Mouse (Mus musculus) left cerebral cortex, postnatal 4 days (tissue): ENCODE data around the gene Lipc. TPM values are rescaled to one million over a fixed set of nuclear protein-coding genes. Genes with fewer than 3 reads are reported as not detected.
A peak's percentile ranks its signal among the peaks of the same experiment; 100 is the strongest.

Source experiments
- DNase-seq: peaks from one replicate; pipeline ENCODE4 v3.0.0-alpha.2; 2022
- intact Hi-C: fragments of 180-260 bp; cut with DNase I; formaldehyde crosslinking; loops from one replicate; pipeline ENCODE4 v1.15.1; 2025
- total RNA-seq, 2 experiments: library from RNA; stranded (reverse); gene quantifications; 2 replicates each; pipeline ENCODE4 v1.2.3; 2021

Lipc gene
- total RNA-seq, 2 experiments from 2014 or later, result not detected

DNA sequence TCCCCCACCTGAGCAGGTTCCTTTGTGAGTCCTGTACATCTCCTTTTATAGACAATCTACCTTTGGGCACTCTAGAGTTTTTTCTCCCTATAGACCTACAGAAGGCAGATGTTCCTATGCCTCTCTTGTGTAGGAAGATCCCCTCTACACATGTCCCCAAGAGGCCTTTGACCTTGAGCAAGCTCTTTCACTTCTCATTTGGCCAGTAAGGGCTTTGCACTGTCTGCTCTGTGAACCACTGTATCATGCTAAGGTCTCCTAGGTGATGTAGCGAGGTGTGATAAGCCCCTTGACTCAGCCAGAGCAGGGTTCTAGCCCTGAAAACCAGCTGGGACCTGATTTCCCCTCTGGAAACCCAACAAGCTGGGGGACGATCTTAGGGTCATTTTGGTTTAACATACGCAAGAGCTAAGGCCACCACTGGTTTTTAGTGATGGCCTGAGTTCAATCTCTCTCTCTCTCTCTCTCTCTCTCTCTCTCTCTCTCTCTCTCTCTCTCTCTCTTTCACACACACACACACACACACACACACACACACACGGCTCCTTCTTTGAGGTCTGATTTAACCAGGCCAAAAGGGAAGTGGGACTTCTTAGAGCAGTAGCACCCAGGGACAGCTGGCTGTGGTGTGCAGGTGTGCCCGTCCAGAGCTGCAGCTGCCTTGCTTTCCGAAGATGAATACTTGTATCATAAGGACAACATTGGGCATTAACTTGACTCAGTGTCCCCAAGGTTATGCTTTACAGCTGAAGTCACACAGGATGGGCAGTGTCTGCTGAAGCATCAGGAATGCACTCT, 118.7 kb downstream of the Lipc start:
- DNase-seq, result no peak
- intact Hi-C loops, result no loop called here

DNA sequence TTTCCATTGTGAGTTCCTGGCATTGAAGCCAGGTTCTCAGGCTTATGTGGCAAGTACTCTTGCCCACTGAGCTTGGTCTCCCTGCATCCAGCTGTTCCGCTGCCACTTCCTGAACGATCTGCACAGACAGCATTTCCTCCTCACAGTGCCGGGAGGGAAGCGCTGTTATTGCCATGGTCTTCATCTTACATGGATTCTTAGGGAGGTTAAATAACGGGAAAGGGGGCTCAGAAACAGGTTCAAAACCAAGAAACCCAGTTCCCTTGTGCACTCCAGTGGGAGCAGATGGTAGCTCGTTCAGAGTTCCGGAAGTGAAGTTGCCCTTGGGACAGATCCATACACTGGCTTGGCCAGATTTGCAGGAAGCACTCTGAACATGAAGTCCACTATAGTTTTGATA, 119.8 kb downstream of the Lipc start:
- DNase-seq, result no peak
- intact Hi-C loops, result no loop called here

DNA sequence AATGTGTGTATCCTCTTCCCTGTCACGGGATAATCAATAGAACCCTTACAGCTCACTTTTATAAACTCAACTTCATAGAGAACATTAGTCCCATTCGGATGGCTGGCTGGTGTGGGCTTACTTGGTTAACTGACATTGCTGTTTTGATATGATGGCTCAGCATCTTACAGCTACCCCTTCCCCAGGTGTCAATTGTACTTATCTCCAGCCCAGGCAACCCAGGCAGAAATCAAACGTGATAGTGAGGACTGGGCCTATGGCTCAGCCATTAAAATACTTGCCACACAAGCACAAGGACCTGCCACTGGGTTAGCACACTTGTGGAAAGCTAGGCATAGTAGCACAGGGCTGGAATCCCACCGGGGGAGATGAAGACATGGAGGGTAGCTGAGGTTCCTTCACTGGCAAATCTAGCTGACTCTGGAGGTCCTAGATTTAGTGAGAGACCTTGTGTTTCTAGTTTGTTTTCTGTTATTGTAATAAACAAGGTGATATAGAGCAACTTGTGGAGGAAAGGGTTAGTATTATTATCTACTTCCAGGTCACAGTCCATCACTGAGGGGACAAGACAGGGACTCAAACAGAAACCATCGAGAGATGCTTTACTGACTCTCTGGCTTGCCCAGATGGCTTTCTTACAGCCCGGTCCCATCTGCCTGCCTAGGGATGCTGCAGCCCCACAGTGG, 121.0 kb downstream of the Lipc start:
- no peak for DNase-seq
- intact Hi-C loops, result no loop called here

DNA sequence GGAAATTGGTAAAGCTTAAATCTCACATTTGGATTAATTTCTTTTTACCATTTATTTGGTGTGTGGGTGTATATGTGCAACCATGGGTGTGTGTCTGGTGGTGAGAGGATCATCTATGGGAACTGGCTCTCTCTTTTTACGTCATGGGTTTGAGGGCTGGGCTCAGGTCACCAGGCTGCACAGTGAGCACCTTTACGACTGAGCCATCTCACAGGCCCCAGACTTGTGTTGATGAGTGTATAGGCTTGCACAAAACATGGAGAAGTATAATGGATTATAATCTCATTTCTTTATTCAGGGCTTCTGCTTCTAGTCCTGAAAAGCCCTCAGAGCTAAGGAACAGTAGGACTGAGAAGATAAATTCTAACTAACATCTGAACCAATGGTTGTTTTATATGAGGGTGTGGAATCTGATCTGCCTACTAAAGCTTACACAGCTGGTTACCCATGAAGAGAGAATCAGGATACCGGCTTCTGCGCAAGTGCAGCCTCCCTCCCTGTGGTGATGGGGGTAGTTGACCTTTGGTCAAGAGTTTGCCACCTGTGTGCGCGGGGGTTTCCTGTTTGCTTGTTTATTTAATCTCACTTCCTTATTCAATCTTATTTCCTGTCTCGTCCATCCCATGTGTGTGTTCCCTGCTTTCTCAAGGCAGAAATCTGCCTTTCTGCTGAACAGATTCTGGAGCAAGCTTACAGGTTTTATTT, 122.1 kb downstream of the Lipc start:
- DNase-seq, result no peak
- intact Hi-C loops, result no loop called here

DNA sequence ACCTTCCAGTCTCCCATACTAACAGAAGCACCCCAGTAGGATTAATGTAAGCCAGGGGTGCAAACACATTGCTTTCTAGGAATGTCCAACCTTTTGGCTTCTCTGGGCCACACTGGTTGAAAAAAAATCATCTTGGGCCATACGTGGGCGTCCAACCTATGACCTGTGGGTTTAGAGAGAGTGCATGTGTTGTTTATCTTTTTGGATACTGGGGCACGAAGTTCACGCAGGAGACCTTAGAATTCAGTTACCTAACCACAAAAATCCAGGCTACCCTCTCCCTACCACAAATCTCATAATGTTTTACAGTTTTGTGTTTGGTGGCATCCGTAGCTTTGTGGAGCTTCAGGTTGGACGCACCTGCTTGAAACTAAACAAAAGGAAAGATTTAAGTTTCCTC, 124.1 kb downstream of the Lipc start:
- intact Hi-C loops, result no loop called here
- no peak for DNase-seq

DNA sequence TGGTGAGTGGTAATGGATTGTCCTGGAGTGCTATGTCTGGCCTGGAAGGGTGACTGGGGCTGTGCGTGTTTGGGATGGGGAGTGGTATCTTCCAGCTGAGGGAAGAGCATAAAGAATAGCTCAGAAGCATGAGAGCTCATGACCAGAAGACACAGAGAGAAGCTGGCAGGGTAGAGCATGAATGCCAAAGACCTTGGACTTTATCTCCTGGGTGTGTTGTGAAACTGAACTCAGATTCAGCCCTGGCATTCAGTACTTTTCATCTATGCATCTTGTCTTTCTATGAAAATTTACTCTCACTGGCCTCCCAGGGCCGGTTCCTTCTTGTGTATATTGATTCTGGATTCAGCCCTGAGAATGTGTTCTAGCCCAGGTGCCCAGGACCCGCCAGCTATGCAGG, 127.9 kb downstream of the Lipc start:
- no peak for DNase-seq
- intact Hi-C loops, result no loop called here

DNA sequence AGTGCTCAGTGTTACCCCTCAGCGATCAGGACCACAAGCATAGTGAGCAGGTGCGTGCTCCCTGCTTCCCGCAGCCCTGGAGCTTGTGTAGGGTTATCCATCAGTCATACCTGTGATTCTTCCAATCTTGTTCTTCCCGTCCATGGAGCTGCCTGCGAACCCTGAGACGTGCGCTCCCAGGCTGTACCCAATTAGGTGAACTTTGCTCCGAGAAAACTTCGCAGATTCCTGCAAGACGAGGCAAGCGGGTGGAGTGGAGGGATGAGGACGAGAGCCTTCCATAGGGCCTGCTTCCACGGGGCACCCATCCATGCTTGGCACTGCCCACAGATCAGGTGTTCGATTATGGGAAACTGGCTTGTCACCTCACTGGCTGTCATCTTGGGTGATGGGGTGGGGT, 133.3 kb downstream of the Lipc start:
- intact Hi-C loops, result no loop called here
- DNase-seq, result no peak

DNA sequence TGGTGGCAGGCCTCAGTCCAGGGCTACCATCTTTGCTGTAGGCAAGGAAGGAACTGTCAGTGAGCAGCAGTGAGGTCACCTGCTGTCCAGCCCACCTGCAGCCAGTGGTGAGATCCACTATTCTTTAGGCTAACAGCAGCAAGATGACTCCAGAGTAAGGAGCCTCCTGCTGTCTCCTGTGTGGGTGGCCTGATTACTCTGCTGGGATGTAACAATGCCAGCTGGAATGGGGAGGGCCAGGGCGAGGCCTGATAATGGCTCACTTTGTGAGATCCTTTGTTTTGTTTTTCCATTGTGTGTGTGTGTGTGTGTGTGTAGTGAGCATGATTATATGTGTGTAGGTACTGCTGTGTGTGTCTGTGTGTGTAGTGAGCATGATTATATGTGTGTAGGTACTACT, 134.6 kb downstream of the Lipc start:
- intact Hi-C loops, result no loop called here
- DNase-seq, result no peak

DNA sequence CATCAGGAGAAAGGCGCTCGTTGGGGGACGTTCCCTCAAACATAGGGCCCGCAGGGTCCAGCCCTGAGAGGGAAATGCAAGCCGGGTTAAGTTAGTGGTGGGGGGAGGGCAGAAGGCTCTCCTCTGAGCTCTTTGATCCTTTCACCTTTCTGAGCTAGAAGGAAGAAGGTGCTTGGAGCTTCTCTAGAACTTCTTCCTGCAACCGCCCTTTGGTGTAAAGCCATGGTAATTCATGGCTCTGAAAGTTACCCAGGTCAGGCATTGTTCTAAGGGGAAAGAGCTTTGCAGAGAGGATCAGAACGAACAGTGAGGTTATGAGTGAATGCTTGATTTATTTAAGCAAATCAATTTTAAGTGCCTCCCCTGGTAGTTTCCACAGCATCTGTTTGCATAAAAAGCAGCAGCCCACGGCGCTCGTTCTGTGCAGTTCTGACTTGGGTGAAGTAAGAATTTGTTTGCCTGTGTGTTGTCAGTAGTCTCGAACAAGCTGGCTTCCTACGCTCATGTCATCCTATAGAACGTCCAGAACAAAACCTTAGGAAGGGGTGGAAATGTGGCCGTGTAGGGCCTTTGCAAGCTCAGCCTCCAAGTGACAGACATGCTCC, 135.2 kb downstream of the Lipc start:
- no peak for DNase-seq

DNA sequence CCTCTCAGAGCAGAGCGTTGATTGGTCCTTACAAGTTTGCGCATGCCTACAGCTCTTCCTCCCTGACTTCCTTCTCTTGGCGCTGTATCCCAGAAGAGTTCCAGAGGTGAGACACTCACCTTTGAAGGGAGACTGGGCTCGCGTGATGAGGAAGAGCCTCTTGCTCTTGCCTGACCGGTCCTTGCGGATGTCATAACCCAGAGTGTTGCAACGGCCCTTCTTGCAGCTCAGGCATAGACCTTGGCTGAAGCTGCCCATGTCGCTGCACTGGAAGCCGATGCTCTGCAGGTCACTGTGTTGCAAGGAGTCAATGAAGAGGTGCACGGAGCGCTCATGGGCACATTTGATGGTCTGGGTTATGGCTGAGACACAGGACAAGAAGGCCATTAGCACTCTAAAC, 139.5 kb downstream of the Lipc start:
- no peak for DNase-seq
- intact Hi-C loops, result no loop called here

More for the DNA sequence above, 135.2 kb downstream of the Lipc start:
- intact Hi-C loops, result no loop called here

DNA sequence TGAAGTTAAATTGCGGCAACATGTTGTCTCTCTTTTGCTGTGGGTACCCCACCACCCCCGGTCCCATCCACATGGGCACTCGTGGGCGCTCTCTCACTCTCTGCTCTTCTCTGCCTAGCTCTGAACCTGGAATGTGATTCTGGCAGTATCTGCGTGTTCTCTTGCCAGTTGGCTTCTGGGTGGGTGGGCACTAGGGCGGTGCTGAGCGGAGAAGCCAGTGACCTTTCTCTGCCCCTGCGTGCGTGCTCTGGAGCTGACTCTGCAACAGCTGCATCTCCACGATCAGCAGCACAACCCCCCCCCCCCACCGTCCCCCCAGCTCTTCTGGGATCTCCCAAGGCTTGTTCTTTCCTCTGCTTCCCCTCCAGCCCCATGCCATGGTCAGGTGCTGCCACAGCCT, 144.3 kb downstream of the Lipc start:
- intact Hi-C loops, result no loop called here
- peak; percentile 20 for DNase-seq

DNA sequence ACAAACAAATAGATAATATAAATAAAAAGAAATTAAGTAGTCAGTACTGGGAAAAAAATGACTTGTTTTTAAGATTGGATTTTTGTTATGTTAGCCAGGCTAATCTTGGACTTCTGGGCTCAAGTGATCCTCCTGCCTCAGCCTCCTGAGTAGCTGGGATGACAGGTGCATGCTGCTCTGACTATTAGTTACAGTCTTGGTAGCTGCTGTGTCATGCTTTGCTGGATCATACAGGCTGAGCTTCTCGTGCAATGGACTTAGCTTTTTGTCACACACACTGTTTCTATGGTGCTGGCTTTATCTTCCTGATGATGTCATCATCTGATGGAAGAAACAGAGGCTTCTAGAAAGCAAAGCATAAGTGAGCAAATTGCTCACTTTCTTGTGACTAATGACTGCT, 146.0 kb downstream of the Lipc start:
- DNase-seq, result no peak
- intact Hi-C loops, result no loop called here

DNA sequence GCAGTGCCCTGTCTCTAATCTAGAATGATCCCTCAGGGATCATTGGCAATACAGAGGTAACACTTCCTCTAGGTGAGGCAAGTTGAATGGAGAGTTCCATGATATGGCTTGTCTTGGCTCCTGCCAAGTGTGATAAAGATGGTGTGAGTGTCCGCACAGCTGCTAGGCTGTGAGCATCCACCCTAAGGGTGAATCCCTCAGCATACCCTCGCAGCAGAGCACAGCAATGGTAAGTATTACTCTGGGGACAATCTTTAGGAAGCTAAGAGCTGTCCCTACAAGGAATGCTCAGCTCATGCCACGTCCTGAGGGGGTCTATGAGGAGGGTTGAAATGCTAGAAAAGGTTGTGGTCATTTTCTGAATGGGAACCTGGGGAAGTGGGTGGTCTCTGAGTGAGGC, 149.2 kb downstream of the Lipc start:
- intact Hi-C loops, result no loop called here
- no peak for DNase-seq

DNA sequence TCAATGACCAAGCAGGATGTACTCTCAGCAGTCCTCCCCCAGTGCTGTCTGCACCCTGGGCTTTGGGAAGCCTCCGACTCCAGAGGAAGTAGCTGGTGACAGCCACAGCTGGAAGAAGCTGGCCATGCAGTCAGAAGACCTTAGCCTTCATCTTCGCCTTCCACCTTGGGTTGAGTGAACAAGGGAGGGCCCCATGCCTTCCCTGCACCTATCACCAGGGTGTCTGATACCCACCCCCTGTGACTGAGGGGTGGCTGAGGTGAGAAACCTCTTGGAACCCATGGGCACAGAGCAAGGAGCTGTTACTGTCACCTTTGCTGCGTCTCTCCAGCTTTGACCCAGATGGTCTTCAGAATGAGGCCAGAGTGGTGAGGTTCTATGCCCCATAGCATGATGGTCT, 150.3 kb downstream of the Lipc start:
- DNase-seq, result no peak
- intact Hi-C loops, result no loop called here

DNA sequence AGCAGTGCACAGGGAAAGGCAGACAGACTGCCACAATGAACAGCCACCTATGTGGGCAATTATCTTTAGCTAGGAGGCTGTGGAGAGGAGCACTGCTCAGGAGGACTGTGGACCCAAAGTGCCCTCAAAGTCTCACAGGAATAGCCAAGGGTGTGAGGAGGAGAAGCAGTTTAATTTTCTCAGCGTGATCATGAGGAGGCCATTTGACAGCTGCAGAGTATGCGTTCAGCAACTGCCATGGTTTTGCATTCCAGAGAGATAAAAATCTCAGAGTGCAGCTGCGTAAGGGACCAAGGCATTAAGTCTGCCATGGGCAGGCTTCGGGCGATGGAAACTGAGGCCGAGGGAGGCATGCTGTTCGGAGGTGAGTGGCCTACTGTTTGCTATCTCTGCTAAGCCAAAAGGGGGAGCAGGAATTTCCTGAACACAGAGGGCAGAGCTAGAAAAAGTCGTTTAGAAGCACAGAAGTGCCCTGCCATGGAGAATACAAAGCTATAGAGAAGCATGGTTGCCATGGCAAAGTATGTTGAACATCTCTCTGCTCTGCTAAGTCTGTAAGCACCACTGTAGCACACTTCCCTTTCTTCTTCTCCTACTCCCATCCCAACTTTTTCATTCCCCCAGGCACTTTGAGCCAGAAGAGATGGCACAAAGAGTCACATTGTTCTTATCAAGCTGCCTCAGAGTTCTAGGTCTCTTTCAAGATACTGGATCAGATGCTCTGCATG, 151.3 kb downstream of the Lipc start:
- DNase-seq, result no peak

DNA sequence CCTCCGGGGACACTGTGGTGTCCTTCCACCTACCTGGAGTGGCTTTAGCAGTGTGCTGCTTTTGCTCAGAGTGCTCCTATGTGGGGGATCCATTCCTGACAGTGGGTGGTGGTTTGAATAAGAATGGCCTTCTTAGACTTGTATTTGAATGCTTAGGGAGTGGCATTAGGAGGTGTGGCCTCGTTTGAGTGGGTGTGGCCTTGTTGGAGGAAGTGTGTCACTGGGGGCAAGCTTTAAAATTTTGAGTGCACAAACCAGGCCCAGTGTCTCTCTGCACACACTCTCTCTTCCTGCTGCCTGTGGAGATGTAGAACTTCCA, 156.6 kb downstream of the Lipc start:
- intact Hi-C loops, result no loop called here
- DNase-seq, result no peak

More for the DNA sequence above, 151.3 kb downstream of the Lipc start:
- intact Hi-C loops, result no loop called here

DNA sequence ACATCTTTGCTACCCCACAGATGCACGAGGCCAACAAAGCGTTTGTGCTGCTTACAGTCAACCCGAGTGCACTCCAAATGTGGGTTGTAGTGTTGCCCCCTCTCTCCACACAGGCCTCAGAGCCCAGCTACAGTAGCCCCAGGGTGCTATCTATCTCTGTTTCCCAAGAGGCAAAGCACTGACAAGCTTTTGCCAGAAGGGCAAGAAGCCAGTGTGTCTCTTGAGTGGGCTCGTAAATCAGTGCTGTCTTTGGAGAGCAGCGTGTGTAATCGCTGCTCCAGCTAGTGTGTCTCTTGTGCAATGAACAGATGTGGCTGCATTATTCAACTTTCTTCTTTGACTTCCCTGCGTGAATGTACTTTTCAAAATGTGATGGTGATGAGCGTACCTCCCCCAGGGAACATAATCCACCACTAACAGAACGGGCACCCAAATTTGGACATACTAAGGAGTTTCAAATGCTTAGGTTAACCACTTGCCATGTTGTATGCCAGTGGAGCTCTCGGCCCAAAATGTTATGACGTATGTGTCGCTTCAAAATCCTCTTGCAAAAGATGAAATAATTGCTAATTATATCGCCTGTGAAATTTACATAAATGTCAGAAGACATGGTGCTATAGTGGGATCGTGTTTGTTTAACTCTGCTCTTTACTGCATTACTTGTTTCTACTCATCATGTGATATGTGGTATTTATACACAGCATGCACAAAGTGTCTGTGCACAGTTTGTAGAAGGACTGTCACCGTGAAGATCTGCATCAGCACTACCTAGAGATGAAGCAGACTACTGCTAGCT, 157.2 kb downstream of the Lipc start:
- no peak for DNase-seq
- intact Hi-C loops, result no loop called here

DNA sequence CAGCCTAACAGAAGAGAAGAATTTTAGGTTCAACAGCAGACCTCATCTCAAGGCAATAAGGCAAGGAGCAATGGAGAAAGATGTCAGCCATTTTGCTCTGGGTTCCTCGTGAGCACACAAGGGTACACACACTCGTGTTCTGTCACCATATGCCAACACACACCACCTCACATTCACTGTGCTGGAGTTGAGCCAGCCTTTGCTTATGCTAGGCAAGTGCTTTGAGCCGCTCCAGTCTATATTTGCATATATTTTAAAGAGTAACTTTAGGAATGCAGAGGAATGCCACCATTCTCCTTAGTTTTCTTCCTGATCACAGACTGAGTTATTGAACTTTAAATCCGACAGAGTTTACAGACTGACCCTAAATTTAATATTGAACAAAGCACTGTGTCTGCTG, 161.4 kb downstream of the Lipc start:
- intact Hi-C loops, result no loop called here

DNA sequence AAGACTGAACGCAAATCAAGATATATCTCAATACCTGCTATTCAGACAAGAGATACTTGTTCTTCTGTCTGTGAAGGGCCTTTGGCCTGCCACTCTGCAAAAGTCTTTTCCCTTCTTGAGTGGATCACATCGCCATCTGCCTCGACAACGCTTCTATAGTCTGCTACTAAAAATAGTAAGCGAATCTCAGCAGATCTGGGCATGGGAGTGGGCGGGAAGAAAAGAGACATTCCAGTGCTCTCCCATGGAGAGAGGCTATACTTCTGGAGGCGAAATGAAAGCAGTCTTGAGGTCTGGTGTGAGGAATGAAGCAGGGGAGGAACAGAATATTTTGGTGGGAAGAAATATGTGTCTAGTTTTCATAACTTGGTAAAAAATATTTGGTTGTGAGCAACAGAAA, 163.3 kb downstream of the Lipc start:
- DNase-seq, result no peak
- intact Hi-C loops, result no loop called here

More for the DNA sequence above, 161.4 kb downstream of the Lipc start:
- DNase-seq, result no peak

DNA sequence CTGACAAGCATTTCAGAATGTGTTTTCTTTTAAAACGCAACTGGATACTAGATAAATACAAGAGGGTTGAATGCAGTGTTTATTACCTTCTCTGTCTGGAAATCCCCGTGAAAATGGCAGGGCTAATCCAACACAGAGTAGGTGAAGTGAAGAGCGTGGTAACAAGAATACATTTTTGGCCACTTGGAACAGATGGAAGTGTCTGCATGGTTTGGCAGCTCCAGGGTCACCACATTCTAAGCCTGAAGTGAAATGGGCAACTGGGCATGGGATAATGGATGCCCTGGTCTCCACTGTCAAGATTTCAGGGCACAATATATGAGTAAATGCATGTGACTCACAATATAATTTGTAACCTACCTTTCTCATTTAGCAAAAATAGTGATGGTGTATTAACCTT, 169.8 kb downstream of the Lipc start:
- DNase-seq, result no peak
- intact Hi-C loops, result no loop called here
